Mouse (Mus musculus): Measurements from ENCODE around the gene Cfap126.
"Not testable (repeated sequence)": the region's sequence is repeated elsewhere in the genome, so short reads cannot be mapped to it uniquely, and the experiment has no call there.

- not testable (repeated sequence) for TF ChIP-seq POLR2A (IDR thresholded peaks at IDR 0.05; ENCODE audit: borderline replicate concordance, insufficient read depth, low read length); CTCF (IDR thresholded peaks at IDR 0.05; ENCODE audit: borderline replicate concordance, insufficient read depth, low read depth, low read length)
Observed at GRCm38 (mm10) chr1:171077955-171078354, 35.8 kb upstream of the Cfap126 start.
